Mouse (Mus musculus): ENCODE results near the gene Gm28041. TPM values are rescaled to one million over a fixed set of nuclear protein-coding genes. Genes with fewer than 3 reads are reported as not detected.
"Not testable (repeated sequence)": the region's sequence is repeated elsewhere in the genome, so short reads cannot be mapped to it uniquely, and the experiment has no call there.

The Gm28041 gene
- polyA plus RNA-seq (2016; fragmentation: Nextera tagmentation; extraction: Ambion mirVana), result 0.23 and 0.41 TPM in 2 replicates

DNA sequence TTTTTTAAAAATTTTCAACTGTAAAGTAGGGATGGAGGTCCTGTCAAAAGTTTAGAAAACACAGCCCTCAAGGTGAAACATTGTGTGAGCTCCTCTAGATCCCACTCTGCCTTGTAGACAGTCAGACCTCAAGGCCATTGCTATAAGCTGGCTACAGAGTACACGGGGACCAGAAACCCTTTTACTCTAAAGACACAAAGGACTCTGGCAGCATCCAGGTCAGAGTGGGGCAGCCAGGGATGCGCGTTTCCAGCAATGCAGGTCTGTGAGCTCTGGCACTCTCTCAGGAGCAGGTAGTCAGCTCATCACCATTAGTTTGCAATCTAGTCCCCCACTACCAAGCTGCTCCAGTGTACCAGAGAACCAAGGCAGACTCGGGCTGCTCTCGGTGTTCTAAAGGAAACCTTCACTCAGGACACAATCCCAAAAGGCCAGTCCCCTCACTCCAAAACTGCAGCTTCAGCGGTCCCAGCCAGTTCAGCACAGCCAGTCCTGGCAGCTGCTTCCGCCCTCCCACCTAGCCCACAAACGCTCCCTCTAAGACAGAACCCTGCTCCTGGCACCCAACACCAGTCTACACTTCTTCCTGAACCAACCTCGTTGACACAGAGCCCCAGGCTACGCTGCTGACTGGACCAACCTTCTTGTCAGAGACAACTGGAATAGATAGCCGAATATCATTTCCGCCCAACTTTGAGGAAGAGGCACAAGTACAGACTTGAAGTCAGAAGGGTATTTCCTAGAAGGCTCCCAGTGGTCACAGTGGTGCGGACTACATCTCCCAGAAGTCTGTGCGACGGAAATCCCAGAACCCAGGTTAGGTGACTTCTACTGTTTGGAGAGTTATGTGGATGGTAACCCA lies at the start of gene Gm28041, which contains the start of gene Zfp456:
Gm28041 (minus strand) TSS at position 684 of the 862 bp plus-strand sequence.
Zfp456 (minus strand) TSS at position 761 of the 862 bp plus-strand sequence.
- peak; percentile 96 for ATAC-seq (ENCODE audit: insufficient number of reproducible peaks, low FRiP score)
- not testable (repeated sequence) for H3K4me1 ChIP-seq (replicated peaks); H3K27me3 ChIP-seq (replicated peaks); H3K36me3 ChIP-seq; H3K27ac ChIP-seq (ENCODE audit: poor library complexity, severe bottlenecking); H3K9me3 ChIP-seq (replicated peaks)
- Histone ChIP-seq H3K4me2 (peak within 1 kb of the TSS; percentile 67), H3K9ac (peak within 1 kb of the TSS; percentile 65), H3K4me3 (peak within 1 kb of the TSS; percentile 62)
- 15% methylated on average over 13 of the region's 15 CpGs for WGBS

DNA sequence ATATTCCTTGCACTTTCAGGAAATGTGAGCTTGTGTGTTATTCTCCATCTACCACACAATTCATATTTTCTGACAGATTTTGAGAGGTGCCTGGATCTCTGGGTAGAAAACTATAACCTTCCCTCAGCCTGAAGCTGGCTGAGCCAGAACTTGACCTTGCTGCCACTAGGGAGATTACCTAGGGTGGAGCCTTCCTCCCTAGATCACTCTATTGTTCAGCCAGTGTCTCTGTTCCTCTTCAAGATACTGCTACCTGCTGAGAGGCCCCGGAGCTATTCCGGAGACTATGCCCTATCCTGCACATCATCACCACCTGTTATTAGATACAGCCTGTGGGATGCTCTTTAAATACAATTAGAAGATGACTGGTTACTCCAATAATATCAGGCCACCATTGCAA lies 47.0 kb upstream of the Gm28041 start:
- not testable (repeated sequence) for ATAC-seq (ENCODE audit: insufficient number of reproducible peaks, low FRiP score); H3K9me3 ChIP-seq (replicated peaks); H3K4me1 ChIP-seq (replicated peaks); H3K27me3 ChIP-seq (replicated peaks); H3K27ac ChIP-seq (ENCODE audit: poor library complexity, severe bottlenecking); H3K4me3 ChIP-seq; H3K36me3 ChIP-seq; H3K9ac ChIP-seq; H3K4me2 ChIP-seq
- WGBS, result 71% methylated on average over 2 of the region's 2 CpGs

DNA sequence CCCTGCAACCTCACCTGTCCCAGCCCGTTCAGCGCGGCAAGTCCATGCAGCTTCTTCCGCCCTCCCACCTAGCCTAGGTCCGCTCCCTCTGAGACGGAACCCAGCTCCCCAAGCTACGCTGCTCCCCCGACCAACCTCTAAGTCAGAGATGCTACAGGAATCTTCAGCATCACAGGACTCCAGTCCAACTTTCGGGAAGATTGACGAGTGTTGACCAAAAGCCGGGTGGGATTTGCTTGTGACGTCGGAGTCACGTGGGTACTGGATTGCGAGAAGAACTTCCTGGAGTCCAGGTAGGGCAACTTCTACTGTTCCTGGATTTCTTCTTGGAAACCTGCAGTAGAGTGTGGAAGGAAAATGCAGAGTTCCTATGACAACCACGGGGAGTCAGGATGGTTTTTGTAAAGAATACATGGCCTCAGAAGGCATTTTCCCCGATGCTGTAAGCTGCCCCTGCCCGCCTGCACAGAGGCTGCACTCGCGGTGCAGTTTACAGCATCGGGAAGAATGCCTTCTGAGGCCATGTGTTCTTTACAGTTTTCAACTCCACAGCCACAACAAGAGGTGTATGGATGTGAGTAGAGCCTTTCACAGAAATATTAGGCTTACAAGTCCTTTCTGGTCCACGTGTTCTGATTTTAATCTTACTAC lies 45.8 kb upstream of the Gm28041 start, which contains the start of gene Zfp459:
Zfp459 (minus strand) TSS at position 212 of the 651 bp plus-strand sequence.
- WGBS, result 3% methylated on average over 22 of the region's 22 CpGs
- Histone ChIP-seq H3K36me3 (no peaks in the 10 kb centered on the region), H3K9ac (peak within 1 kb of the TSS; percentile 60), H3K4me3 (peak within 1 kb of the TSS; percentile 58), H3K27ac (ENCODE audit: poor library complexity, severe bottlenecking) (no peak within 1 kb of the TSS), H3K4me2 (peak within 1 kb of the TSS; percentile 82), H3K27me3 (replicated peaks) (no peaks in the 10 kb centered on the region), H3K9me3 (replicated peaks) (no peaks in the 10 kb centered on the region), H3K4me1 (replicated peaks) (no peaks in the 10 kb centered on the region)
- peak; percentile 81 for ATAC-seq (ENCODE audit: insufficient number of reproducible peaks, low FRiP score)

DNA sequence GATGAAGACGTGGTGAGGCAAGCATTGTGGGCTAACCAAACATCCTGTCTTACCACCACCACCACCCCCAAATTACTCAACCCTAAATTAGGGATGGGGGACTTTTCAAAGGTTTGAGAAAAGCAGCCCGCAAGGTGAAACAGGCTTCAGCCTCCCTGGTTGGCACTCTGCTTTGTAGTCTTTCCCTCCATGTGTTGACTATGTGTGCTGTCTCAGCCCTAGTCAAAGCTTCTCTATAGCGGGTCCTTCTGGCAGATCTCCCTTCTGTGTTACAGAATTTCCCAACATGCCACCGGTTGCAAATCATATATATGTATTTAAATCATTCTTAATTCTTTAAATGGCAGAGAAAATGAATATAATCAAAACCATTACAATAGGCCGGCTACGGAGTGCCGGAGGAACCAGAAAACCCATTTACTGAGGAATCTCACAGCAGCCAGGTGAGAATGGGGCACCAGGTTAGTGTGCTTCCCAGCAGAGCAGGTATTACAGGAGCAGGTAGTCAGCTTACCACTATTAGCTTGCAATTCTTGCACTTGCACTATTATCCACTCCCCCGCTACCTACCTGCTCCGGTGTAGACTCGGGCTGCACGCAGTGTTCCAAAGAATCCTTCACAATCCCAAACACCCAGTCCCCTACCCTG lies 45.1 kb upstream of the Gm28041 start:
- ATAC-seq (ENCODE audit: insufficient number of reproducible peaks, low FRiP score), result no peak
- peak overlapping the region; percentile 58 for H3K4me3 ChIP-seq
- WGBS, result 30% methylated on average over 11 of the region's 11 CpGs
- H3K4me1 ChIP-seq (replicated peaks), result no peaks in the 10 kb centered on the region
- H3K27me3 ChIP-seq (replicated peaks), result no peaks in the 10 kb centered on the region
- no peaks in the 10 kb centered on the region for H3K36me3 ChIP-seq
- H3K9me3 ChIP-seq (replicated peaks), result no peaks in the 10 kb centered on the region
- H3K27ac ChIP-seq (ENCODE audit: poor library complexity, severe bottlenecking), result no peak overlapping the region
- peak overlapping the region; percentile 82 for H3K4me2 ChIP-seq
- peak overlapping the region; percentile 60 for H3K9ac ChIP-seq

DNA sequence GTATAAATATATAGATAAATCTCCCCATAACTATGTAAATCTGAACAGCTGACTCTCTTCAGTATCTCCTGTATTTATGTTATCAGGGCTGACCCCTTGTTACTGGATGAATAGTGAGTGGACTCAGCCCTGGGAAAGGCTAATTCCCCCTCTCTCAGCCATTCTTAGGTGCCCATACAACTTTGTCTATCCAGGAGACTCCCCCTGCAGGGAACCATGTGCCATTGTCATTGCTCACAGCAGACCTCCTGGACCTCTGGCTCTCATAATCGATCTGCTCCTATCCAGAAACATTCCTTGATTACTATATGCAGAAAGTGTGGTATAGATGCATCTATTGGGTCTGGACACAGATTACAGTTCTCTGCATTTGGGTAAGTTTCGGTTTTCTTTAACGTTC lies 41.3 kb upstream of the Gm28041 start:
- no peak overlapping the region for H3K9ac ChIP-seq
- no peaks in the 10 kb centered on the region for H3K9me3 ChIP-seq (replicated peaks)
- no peak overlapping the region for H3K27ac ChIP-seq (ENCODE audit: poor library complexity, severe bottlenecking)
- H3K4me2 ChIP-seq, result no peak overlapping the region
- ATAC-seq (ENCODE audit: insufficient number of reproducible peaks, low FRiP score), result no peak
- no peaks in the 10 kb centered on the region for H3K4me1 ChIP-seq (replicated peaks)
- 74% methylated on average over 3 of the region's 3 CpGs for WGBS
- H3K27me3 ChIP-seq (replicated peaks), result no peaks in the 10 kb centered on the region
- no peaks in the 10 kb centered on the region for H3K36me3 ChIP-seq
- H3K4me3 ChIP-seq, result no peak overlapping the region

DNA sequence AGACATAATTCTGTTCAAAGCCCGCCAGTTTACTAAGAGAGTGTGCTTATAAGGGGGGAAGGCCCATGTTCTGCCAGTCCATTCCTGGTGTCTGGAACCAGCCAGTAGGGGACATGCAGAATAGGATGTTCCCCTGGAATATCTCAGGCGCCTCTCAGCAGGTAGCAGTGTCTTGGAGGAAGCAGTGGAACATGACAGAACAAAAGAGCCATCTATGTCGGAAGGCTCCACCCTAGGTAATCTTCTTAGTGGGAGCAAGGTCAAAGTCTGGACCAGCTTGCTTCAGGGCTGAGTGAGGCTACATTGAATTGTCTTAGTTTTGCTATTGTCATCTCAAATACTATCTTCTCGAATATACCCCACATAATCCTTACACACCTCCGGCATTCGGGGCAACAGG lies 40.2 kb upstream of the Gm28041 start:
- ATAC-seq (ENCODE audit: insufficient number of reproducible peaks, low FRiP score), result no peak
- no peaks in the 10 kb centered on the region for H3K36me3 ChIP-seq
- no peaks in the 10 kb centered on the region for H3K9me3 ChIP-seq (replicated peaks)
- H3K4me3 ChIP-seq, result no peak overlapping the region
- WGBS, result 80% methylated on average over 6 of the region's 6 CpGs
- H3K27me3 ChIP-seq (replicated peaks), result no peaks in the 10 kb centered on the region
- H3K4me2 ChIP-seq, result no peak overlapping the region
- no peak overlapping the region for H3K27ac ChIP-seq (ENCODE audit: poor library complexity, severe bottlenecking)
- H3K4me1 ChIP-seq (replicated peaks), result no peaks in the 10 kb centered on the region
- no peak overlapping the region for H3K9ac ChIP-seq

DNA sequence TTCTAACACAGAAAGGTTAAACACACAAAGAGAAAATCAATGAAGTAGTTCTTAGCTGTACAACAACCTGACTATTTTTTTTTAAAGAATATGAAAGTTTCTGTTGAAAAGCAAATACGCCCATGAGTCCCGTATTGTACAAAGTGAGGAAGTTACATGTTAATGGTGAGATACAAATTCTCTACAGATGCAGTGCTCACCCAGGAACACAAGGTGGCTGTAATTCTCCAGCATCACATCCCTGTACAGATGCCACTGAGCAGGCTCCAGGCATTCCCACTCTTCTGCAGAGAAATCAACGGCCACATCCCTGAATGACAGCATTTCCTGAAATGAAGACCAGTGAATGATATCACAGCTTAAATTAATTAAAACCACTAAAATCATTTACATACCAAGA lies 38.1 kb upstream of the Gm28041 start:
- not testable (repeated sequence) for H3K4me2 ChIP-seq; ATAC-seq (ENCODE audit: insufficient number of reproducible peaks, low FRiP score); H3K27ac ChIP-seq (ENCODE audit: poor library complexity, severe bottlenecking); H3K9me3 ChIP-seq (replicated peaks); H3K27me3 ChIP-seq (replicated peaks); H3K9ac ChIP-seq; H3K4me1 ChIP-seq (replicated peaks); H3K36me3 ChIP-seq; H3K4me3 ChIP-seq
- 69% methylated on average over 3 of the region's 3 CpGs for WGBS

DNA sequence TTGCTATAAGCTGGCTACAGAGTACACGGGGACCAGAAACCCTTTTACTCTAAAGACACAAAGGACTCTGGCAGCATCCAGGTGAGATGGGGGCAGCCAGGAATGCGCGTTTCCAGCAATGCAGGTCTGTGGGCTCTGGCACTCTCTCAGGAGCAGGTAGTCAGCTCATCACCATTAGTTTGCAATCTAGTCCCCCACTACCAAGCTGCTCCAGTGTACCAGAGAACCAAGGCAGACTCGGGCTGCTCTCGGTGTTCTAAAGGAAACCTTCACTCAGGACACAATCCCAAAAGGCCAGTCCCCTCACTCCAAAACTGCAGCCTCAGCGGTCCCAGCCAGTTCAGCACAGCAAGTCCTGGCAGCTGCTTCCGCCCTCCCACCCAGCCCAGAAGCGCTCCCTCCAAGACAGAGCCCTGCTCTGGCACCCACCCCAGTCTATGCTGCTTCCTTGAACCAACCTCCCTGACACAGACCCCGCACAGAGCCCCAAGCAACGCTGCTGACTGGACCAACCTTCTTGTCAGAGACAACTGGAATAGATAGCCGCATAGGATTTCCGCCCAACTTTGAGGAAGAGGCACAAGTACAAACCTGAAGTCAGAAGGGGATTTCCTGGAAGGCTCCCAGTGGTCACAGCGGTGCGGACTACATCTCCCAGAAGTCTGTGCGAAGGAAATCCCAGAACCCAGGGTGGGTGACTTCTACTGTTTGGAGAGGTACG lies 23.8 kb upstream of the Gm28041 start, which contains the start of gene Zfp429:
Zfp429 (minus strand) TSS at position 637 of the 721 bp plus-strand sequence.
- not testable (repeated sequence) for H3K9me3 ChIP-seq (replicated peaks); H3K27me3 ChIP-seq (replicated peaks); H3K4me1 ChIP-seq (replicated peaks)
- 3% methylated on average over 15 of the region's 16 CpGs for WGBS
- Histone ChIP-seq H3K27ac (ENCODE audit: poor library complexity, severe bottlenecking) (peak within 1 kb of the TSS; percentile 57), H3K9ac (peak within 1 kb of the TSS; percentile 74), H3K4me3 (peak within 1 kb of the TSS; percentile 85), H3K36me3 (peaks cover 10% of the 10 kb centered on the region; the same call in 1 of the 2 replicates), H3K4me2 (peak within 1 kb of the TSS; percentile 71)
- peak; percentile 93 for ATAC-seq (ENCODE audit: insufficient number of reproducible peaks, low FRiP score)

DNA sequence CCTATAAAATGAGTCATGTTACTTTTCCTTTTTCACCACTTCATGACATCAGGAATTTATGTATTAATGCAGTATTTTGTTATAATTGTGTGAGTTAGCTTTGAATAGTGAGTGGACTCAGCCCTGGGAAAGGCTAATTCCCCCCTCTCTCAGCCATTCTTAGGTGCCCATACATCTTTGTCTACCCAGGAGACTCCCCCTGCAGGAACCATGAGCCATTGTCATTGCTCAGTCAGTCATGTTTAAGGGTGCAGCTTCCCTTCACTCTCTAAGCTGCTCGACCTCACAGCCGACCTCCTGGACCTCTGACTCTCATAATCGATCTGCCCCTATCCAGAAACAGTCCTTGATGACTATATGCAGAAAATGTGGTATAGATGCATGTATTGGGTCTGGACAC lies 722 bp upstream of the Gm28041 start:
- H3K36me3 ChIP-seq; H3K4me3 ChIP-seq; H3K4me1 ChIP-seq (replicated peaks); H3K27ac ChIP-seq (ENCODE audit: poor library complexity, severe bottlenecking); H3K9ac ChIP-seq; H3K9me3 ChIP-seq (replicated peaks); H3K4me2 ChIP-seq; ATAC-seq (ENCODE audit: insufficient number of reproducible peaks, low FRiP score); H3K27me3 ChIP-seq (replicated peaks): not testable (repeated sequence)
- 75% methylated on average over 3 of the region's 3 CpGs for WGBS

DNA sequence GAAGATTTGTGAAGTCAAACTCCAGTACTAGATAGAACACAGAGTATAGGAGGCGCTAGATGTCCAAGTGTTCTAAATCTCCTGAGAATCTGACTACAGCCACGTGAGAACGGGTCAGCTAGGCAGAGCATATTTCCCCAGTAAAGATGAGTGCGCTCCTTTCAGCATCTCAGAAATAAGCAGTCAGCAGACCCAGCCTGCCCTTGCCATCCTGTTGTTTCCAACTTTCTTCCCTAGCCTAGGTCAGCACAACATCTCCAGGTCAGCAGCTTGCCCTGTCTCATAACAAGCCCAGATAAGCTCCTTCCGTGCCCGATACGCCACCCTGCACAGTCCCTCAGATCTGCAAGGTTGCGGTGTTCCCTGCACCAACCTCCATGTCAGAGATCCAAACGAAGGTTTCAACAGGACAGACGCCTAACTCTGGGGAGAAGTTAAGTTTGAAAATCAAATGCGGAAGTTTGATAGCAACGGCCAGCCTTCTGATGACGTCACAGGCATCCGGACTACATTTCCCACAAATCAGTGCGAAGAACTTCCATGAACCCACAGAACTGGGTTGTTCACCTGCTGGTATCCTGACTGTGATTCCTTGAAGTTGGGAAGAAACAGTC lies 15.3 kb downstream of the Gm28041 start, which contains the start of the genes Gm28044 and Zfp953:
Gm28044 (minus strand) TSS at position 406 of the 614 bp plus-strand sequence.
Zfp953 (minus strand) TSS at position 475 of the 614 bp plus-strand sequence.
- Histone ChIP-seq H3K4me3 (peak within 1 kb of the TSS; percentile 90), H3K27ac (ENCODE audit: poor library complexity, severe bottlenecking) (peak within 1 kb of the TSS; percentile 78), H3K27me3 (replicated peaks) (no peaks in the 10 kb centered on the region), H3K36me3 (no peaks in the 10 kb centered on the region), H3K9ac (peak within 1 kb of the TSS; percentile 85), H3K9me3 (replicated peaks) (no peaks in the 10 kb centered on the region), H3K4me1 (replicated peaks) (no peaks in the 10 kb centered on the region), H3K4me2 (peak within 1 kb of the TSS; percentile 77)
- WGBS, result 0% methylated on average over 15 of the region's 15 CpGs
- peak; percentile 92 for ATAC-seq (ENCODE audit: insufficient number of reproducible peaks, low FRiP score)
